Mouse (Mus musculus): ENCODE results near the gene Pabpc1l. TPM values are rescaled to one million over a fixed set of nuclear protein-coding genes. Genes with fewer than 3 reads are reported as not detected.

The Pabpc1l gene
- 10 to 100 TPM in 1 of 2 experiments, 1 to 10 TPM in 1; 5.3 to 11.1 TPM for total RNA-seq (2023)

DNA sequence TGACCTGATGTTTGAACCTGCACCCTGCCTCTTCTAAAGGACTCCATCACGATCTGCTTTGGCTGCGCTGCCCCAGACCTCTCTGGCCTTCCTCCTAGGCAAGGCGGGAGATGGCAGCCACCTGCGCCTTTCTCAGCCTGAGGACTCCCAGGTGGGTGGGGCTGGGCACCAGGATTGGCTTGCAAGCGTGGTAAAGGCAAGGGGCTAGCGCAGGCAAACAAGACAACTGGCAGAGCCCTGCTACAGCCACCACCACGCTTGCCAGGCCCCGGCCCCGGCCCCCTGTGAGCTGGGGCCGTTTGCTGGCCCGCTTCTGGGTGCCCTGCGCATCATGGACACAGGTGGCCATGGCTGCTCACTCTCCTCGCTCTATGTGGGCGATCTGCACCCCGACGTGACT, at the start of gene Pabpc1l:
Pabpc1l (plus strand) TSS at position 301 of the 400 bp plus-strand sequence.

DNA sequence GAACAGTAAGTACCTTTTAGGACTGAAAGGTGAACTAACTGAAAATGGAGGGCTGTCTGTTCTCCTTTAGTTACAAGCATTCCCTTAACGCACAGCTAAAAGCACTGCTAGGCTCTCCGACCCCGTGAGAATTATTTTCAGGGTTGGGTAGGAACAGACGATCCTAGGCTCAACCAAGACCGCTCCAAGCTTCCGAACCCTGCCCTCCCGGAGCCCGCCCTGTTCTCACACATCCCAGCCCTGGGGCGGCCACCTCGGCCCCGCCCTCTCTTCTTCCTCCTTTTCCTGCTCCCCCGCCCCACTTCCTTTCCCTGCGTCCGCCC, 30.6 kb upstream of the Pabpc1l start, which contains the start of gene Ywhab:
Ywhab (plus strand) TSS at position 307 of the 323 bp plus-strand sequence.

DNA sequence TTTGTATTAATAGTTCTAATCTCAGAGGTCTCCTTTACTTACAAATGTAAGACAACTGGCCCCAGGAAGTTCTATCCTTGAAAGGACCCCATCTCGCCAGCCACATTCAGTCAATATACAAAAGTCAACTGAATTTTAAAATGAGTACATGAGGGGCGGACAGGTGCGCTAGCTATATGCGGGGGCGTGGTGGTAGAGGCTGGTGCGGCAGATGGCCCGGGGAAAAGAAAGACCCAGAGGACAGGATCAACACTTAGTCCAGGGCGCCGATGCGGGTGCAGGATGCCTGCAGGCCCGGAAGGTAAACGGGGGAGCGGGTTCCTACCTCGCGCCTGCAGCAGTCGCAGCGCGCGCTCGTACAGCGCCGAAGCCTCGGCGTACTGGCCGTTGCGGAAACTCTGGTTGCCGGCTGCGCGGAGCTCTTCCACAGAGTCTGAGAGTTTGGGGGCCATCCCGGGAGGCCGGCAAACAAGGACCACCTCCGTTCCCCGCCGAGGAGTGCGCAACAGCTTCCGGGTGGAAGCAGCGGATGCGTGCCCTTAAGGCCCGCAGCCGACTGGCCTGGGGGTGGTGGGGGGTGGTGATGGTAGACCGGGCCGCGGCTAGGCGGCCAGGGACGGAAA, 45.0 kb downstream of the Pabpc1l start, which contains the start of gene Stk4:
Stk4 (plus strand) TSS at position 181 of the 623 bp plus-strand sequence.

DNA sequence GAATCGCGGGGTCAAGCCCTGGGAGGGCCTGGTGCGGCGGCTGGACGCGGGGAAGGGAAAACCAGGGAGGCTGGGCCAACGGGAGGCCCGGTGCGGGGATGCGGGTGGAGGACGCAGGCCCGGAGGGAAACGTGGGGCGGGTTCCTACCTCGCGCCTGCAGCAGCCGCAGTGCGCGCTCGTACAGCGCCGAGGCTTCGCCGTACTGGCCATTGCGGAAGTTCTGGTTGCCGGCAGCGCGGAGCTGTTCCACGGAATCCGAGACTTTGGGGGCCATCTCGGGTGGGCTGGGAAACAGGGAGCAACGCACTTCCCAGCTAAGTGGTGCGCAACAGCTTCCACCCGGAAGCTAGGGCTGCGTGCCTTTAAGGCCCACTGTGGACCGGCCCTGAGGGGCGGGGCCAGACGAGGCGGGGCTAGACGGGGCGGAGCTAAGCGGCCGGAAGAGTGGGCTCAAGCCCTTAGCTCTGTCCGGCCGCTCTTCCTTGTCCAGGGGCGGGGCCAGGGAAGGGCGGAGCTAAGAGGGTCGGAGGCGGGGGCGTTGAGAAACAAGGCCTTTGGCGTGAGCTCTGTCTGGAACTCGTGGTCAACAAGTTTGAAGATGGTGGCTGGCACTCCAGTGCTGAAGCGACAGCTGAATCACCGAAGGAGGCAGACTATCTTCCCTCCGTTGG, 45.7 kb downstream of the Pabpc1l start, which contains the start of gene Tomm34:
Tomm34 (minus strand) TSS at position 405 of the 672 bp plus-strand sequence.

Other genes starting within 250 kb of the Pabpc1l start
- gene Ccn5, start 204.6 kb upstream of the Pabpc1l start, total RNA-seq (2023): not detected
- not detected for gene Kcnk15, start 171.8 kb upstream of the Pabpc1l start, total RNA-seq (2023)
- gene Rims4, start 106.8 kb upstream of the Pabpc1l start, total RNA-seq (2023): not detected
- gene Ywhab, start 30.5 kb upstream of the Pabpc1l start, total RNA-seq (2023): 100 to 1,000 TPM; 130 to 135 TPM
- 100 to 1,000 TPM; 323 to 326 TPM for gene Stk4, start 44.9 kb downstream of the Pabpc1l start, total RNA-seq (2023)
- 10 to 100 TPM; 75.3 to 84.3 TPM for gene Tomm34, start 45.7 kb downstream of the Pabpc1l start, total RNA-seq (2023)
- gene Kcns1, start 145.7 kb downstream of the Pabpc1l start, total RNA-seq (2023): not detected
- not detected for gene Wfdc5, start 157.3 kb downstream of the Pabpc1l start, total RNA-seq (2023)
- gene Wfdc12, start 165.2 kb downstream of the Pabpc1l start, total RNA-seq (2023): not detected
- gene Wfdc15a, start 174.7 kb downstream of the Pabpc1l start, total RNA-seq (2023): not detected
- gene Wfdc15b, start 196.2 kb downstream of the Pabpc1l start, total RNA-seq (2023): not detected
- gene Svs2, start 213.0 kb downstream of the Pabpc1l start, total RNA-seq (2023): not detected
- gene Svs3b, start 231.2 kb downstream of the Pabpc1l start, total RNA-seq (2023): not detected